Mouse (Mus musculus) natural killer cell, adult 2 months (primary cell): Measurements from ENCODE around the gene Ripply2.
"Not testable (repeated sequence)": the region's sequence is repeated elsewhere in the genome, so short reads cannot be mapped to it uniquely, and the experiment has no call there.

Source experiments
- DNase-seq, 2 experiments: peaks; one replicate each; pipeline ENCODE4 v3.0.0; 2022; ENCODE audit warnings: low spot score in 2 of 2

Gene Ripply2

DNA sequence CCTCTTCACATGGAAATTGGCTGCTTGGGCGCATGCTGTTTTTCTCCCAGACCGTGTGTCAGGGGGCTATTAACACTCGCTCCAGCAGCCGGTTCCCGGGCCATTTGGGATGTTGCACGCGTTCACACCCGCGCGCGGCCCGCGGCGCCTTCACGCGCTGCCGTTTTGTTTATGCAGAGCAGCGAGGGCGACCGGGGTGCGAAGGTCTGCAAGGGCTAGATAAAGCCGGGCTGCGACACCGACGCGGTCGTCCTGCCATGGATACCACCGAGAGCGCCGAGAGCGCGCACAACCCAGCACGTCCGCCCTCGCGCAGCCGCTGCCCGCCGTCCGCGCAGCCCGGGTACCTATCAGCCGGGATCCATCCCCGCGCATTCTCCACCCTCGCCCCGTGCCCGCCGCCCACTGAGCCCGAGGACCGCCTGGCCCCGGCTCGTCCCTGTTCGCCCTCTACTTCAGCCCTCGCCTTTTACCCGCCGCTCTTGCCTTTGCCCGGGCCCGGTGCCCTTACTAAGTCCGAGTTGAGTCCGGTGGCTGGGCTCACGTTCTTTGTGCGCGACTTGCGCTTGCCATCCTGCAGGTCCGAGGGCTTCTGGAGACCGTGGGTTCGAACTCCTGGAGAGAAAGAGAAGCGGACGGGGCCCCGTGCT is at the start of gene Ripply2:
TSS of gene Ripply2 (plus strand) at position 250 of the 650 bp plus-strand sequence.
- DNase-seq = no peak

DNA sequence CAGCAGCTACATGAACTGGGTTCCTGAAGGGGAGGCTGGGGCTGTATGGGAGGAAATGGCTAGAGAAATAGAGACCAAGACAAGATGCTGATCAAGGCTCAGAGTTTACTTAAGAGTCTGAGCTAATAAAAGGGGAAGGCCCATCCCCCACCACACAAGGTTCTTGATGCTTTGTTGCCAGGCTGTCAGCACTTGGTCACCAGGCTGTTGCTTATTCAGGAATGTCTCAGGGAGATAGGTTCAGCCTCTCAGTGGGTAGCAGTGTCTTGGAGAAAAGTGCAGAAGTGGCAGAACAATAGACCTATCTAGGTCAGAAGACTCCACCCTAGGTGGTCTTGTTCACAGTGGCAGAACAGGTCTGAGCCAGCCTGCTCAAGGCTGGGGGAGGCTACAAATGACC is 42.9 kb upstream of the Ripply2 start:
- DNase-seq = not testable (repeated sequence)

DNA sequence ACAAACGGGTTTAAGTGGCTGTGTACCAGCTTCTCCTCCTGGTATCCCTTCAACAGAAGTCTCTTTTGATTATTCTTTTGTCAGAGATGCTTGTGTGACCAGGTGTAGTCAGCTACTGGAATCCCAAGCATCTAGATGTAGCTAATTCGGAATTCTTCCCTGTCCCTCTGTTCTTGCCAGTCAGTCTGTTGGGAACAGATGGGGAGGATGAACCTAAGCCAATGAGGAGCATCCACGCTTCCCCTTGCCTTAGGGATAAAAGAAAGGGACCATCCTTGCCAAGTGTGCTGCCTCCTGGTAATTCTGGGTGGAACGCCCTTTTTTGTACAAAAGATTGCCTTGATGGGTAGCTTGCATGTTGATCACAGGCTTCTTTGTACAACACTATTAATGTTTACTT is 41.8 kb upstream of the Ripply2 start:
- DNase-seq = no peak

DNA sequence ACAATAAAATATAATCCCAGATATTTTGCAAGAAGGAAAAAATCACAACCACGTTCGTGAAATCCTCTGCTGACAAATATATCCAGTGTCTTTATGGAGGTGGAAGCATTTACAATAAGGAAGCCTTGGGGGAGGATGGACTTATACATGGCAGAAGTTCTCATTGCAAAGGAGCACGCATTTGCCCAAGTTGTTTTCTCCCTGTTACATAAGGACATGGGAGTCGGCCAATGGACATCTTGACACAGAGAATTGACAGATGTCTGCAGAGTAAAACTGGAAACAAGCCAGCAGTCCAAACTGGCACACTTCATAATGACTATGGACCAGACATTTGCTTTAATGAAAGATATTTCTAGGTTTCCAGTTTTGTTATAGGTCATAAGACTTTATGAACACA is 38.4 kb upstream of the Ripply2 start:
- DNase-seq = no peak

DNA sequence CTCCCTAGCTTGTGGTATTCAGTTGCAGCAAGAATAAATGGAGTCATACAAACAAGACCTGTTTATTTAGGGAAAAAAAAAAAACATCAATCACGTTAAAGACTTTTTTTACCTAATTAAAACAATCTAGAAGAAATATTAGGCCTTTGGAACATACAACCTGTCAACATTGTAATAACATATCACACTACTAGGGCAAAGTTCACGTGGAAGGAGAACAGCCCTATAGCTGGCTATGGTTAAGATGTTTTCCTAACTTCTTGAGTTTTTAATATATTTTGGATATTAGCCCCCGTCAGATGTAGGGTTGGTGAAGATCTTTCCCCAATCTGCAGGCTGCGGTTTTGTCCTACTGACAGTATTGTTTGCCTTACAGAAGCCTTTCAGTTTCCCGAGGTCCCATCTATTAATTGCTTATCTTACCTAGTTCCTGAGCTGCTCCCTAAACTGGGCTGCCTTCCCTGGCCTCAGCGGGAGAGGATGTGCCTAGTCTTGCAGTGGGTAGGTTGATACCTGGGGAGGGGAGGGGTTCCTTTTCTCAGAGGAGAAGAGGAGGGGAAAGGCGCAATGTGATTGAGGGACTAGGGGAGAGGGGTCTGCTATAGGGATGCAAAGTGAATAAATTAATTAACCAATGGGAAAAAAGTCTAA is 37.0 kb upstream of the Ripply2 start:
- DNase-seq = no peak

DNA sequence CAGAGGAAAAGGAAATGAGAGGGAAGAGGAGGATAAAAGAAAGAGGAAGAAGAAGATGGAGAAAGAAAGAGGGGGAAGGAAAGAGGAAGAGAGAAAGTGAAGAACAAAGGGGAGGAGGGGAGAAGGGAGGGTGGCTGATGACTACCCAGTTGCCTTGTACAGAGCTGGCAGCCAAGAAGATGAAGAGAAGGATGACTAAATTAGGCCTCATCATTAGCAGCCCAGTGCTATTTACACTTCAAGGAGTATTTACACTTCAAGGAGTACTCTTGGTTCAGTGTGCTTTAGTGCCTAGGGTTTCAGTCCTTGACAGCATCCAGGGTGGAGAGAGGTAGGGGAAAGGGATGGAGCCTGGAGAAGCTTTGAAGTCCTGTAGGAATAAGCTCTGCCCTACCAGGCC is 35.3 kb upstream of the Ripply2 start:
- no peak for DNase-seq

DNA sequence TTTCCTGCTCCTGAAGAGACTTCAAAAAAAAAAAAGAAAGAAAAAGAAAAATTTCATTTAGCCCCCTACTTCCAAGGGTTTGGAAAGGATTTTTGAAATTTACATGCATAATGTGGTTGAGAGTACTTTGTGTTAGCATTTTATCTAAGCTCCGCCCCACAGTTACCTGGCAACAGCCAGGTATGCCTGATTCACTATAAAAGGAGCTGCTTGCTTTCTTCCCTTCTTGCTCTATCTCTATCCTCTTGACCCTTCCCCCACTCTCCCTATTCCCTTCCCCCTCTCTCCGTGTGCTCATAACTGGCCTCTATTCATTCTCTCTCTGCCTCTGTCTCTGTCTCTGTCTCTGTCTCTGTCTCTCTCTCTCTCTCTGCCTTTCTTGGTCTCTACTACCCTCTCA is 34.4 kb upstream of the Ripply2 start:
- no peak for DNase-seq

DNA sequence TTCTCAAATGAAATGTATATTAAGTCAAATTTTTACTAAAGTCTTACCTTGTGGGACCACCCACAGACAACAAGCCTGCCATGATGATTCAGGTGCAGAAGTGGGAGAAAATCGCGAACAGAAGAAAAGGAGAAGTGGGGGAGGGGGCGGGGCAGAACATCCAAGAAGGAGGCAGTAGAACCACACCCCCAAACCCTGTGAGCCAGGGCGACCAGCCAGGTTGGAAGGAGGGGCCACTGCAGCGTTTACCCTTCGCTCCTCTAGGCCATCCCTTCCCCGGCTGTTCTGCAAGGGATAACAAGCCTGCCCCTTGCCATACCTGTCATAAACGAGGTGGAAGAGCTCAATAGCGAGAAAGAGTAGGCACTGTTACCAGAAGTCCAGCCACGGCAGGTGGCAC is 33.8 kb upstream of the Ripply2 start:
- no peak for DNase-seq

DNA sequence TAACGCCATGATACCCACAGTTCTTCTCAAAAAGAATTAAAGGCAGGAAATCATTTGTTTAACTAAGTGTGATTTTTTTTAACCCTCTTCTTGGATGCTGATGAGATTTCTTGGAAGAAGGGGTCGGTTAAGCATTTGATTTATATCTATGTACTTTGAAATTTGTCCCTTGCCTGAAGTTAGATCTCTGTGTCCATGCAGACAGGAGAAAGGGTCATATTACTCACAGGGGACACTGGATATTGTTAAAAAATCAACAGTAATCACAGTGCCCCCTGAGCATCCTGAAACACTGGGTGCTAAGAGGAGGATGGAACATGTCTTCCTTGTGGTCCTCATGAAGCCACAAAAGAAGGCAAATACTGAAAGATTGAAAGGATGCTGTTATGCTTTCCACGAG is 30.8 kb upstream of the Ripply2 start:
- no peak for DNase-seq

DNA sequence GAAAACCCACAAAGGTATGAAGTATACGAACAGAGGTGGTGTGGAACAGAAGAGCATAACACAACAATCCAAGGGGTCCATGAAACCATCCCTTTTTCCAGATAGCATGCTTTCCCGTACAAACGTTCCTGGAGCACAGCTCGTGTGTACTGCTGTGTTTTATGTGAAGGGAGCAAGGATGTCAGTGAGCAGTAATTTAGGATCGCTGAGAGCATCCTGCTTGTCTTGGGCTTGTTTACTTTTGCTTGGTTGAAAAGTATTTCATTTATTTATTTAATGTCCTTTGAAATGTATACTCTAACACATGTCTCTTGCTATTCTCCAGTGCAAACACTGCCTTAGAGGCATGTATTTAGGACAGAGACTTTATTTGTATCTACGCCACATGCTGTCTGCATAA is 30.2 kb upstream of the Ripply2 start:
- DNase-seq = no peak

DNA sequence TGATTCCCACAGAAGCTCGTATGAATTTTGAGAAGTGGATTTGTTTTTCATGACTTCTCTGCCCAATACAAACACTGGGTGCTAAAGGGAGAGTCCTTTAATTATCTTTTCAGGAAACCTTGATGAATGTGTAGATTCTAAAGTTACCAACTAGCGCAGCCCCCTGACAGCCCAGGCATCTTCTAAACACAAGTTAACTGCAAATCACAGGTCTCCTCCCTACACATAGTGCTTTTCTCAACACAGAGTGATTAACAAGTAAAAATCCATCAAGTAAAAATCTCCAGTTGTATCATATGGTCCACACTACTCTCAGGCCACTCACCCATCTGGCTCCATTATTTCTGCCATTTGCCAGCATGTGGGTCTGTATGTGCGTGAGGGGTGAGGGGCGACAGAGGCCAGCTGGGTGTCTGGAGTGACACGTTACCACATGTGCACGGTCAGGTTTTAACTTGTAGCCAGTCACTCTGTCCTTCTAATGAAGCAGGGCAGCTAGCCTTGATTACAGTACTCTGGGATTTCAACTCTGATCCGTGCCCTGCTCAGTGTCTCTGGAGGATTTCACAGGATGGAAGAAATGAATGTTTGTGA is 28.5 kb upstream of the Ripply2 start:
- no peak for DNase-seq

DNA sequence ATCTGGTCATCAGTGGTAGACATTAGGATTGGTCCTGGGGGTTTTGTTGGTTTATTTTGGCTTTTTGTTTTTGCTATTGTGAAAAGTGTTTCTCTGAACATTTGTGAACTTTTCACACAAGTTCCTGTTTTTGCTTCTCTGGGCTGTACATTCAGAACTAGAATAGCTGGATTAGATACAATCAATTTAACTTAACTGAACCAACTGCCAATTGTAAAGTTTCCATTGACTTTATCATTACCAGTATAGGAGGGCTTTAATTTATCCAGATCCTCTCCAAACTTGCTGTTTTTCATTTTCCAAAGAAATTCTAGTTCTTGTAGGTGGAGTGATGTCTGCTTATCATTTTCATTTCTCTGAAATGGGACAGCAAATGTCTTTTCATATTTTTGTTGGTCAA is 25.5 kb upstream of the Ripply2 start:
- no peak for DNase-seq

DNA sequence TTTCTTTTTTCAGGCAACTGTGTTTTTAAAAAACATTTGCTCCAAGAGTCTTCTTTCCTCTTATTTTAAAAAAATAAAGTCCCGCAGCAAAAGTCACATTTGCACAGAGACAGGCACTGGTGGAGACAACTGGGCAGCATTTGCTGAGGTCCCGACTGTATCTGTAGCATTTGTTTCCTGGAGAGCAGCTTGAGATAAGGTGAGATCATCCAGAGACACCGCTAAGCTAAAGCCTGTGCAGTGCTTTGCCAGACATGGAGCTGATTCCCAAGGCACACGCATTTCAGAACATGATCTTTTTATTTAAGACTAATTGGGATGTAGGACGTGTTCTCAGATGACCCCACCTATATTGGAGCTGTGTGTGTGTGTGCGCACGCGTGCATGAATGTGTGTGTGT is 23.6 kb upstream of the Ripply2 start:
- DNase-seq = no peak

DNA sequence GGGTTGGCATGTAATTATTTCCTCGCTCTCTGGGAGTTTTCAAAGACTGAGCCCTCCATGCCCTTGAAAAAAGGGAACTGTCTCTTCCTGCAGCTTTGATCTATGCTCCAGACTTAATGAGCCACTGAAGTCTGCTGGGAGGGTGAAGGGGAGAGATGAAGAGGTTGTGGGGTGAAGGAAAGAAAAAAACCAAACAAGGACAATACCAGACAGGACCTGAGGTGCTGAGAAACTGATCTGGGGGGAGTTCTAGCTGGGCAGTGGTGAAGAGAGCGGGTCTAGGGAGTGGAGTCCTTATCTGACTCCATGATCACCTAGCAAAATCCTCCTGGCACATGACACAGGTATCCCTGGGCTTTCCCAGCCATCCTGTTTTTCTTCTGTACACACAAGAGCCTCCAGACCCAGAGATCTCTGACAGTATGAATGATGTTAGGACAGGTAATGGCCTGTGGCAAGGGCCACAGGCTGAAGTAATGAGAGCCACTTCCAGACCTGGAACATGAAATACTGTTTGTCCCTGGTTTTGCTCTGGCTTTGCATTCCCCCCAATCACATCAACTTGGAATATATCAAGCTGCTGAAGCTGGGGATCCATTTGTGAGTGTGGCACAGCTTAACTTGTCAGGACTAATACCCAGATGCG is 18.2 kb upstream of the Ripply2 start:
- no peak for DNase-seq

DNA sequence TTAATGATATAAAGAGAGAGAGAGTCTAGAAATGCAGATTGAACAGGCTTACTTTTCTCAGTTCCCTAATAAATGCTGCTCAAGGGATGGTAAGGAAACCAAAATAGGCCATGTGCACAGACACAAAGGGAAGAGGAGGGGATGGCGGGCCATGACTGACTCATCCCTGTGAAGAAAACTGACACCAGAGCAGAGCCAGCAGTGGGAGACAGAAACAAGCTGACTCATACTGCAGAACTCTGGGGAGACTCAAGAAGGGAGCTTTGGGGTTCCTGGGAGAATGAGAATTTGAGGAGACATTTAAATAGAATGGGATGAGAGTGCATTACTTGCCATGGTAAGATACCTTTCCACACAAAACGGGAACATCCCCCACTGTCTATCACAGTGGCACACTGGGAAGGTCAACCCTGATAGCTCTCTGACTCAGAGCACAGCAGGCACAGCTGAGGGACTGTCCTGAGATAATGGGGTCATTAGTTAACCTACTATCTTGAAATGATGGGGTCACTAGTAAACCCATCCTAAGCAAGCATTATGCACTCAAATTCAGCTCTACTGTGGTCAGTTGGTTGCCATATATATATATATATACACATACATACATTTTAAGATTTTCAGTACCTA is 15.3 kb upstream of the Ripply2 start:
- no peak for DNase-seq

DNA sequence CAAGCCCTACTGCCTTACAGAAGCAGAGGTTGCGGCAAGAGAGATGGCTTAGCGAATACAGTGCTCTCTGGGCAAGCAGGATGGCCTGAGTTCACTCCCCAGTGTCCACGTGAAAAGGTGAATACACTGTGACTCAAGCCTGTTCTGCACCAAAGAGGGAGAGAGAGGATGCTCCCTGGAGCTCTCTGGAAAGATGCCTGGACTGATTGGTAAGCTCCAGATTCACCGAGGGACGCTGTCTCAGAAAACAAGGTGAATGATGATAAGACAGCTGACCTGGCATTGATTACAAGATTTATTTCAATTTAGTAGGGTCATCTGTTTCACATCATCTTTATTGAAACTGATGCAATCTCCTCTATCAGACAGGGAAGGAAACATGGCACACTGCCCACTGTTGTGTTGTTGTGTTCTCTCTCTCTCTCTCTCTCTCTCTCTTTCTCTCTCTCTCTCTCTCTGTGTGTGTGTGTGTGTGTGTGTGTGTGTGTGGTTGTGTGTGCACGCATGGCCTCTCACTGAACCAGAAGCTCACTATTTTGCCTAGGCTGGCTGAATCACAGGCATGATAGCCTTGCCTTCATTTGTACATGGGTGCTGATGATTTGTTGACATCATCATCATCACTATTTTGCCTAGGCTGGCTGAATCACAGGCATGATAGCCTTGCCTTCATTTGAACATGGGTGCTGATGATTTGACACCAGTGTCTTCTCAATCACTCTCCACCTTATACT is 10.5 kb upstream of the Ripply2 start:
- no peak for DNase-seq

DNA sequence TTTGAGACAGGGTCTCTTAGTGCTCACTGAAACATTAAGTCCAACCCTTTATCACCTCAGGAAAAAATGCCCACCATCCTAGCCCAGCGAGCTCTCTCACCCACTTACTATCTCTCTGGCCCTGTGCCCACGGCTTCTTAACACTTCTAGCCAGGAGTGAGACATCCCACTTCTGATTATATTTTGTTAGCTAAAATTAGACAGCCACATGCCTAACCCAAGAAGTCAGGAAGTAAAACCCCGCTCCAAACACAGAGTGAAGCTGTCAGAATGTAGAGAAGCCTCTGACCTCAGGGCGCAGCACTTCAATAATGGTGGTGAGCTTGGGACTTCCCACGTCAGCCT is 9.9 kb upstream of the Ripply2 start:
- DNase-seq = no peak

DNA sequence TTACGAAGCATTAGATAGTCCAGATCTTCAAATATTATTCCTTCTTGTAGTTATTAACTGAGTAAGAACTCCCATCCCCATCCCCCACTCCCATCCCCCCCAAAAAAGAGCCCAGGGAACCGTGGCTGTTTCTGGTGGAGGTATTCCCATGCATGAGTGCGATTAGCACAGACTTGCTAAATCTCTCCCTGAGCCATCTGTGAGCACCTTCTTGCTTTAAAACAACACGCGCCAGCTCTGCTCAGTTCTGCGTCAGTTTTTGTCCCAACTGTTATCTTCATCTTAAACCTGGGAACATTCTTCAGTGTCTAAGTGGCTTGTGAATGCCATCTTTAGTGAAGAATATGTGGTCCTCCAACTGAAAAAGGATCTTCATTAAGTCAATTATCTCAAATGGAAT is 6.8 kb upstream of the Ripply2 start:
- DNase-seq = no peak

DNA sequence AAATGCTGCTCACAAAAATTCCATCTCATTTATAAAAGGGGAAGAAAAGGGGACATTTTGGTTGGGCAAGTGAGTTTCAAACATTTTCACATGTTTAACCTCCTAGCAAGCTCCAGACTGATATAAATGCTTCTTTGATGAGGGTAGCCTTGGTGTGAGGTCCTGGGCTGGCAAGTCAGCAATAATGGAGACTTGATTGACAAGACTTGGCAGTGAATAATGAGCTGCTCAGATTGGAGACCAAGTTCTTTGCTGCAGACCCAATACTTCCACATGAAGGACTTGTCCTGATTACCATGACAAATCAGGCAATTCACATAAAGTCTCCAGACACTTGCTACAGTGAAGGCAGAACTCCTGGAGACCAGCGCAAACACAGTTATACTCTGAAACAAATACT is 6.4 kb upstream of the Ripply2 start:
- no peak for DNase-seq

DNA sequence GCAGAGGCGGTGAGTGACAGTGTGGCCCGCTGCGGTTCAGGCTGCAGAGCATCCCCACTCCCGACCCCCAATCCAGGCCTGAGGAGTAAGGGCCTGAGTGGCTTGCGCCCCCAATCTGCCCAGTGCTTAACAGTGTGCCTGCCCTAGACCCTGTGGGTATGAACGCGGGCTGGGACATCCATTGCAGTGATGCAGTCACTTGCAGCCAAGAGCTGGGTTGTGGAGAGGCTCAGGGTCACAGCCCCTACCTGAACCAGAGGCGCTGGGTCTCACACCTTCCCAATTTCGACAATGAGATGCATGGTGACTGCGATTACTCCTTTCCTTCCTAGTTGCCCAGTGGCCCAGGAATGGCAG is 579 bp downstream of the Ripply2 start:
- no peak for DNase-seq

DNA sequence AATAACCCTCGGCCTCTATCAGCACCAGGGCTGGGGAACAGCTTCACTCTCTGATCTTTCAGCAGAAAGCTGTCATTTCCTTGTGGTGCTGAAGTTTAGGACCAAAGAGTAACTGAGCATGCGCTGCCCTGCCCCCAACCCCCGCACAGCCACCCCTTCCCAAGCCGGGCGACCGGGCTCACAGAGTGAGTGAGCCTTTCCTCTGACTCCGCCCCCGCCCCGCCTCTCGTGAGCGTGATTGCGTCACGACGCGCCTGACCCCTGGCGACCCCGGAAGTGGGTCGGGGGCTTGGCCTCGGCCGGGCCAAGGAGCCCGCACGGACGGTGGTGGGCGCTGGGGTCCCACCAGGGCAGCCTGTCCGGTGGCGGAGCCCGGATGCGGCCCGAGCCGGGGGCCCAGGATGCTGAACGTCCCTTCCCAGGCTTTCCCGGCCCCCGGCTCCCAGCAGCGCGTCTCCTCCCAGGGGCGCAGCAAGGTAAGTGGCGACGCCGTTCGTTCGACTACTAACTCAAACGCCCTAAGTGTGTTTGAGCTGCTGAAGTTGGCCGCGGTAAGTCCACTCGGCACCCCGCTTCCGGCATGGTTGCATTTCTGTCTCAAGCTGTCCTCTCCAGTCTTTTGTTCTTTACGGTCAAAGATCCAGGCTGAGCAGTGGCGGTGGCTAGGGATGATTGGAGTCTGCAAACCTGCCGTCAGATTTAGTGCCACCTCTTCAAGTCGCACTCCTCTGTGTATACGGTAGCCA is 6.6 kb downstream of the Ripply2 start, which contains the start of gene Cyb5r4:
TSS of gene Cyb5r4 (plus strand) at position 237 of the 746 bp plus-strand sequence.
- DNase-seq = peak; percentile 92 to 95
